Mouse (Mus musculus): ENCODE measurements around the gene Olfr1364. TPM values are rescaled to one million over a fixed set of nuclear protein-coding genes. Genes with fewer than 3 reads are reported as not detected.

Olfr1364 gene
- polyA plus RNA-seq (2015; fragmentation: Nextera tagmentation; extraction: Ambion mirVana): not detected in 2 replicates

DNA sequence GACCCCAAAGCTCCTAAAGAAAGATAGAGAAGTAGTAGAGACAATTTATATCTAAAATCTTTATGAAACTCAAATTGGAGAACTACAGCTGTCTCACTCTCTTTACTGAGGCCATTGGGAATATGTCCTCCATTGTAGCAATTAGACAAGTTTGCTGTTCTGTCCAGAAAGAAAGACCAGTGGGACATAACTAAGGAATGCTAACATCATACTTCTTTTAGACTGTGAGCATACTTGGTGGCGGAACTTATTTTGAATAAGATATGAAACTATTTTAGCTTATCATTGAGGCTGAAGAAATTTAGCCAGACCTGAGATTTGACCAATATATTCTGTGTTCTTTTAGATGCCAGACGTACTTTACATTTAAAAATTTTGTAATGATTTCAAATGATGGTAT lies at the start of gene Olfr1364:
TSS of gene Olfr1364 (minus strand) at position 101 of the 400 bp plus-strand sequence.
- no peak for DNase-seq (ENCODE audit: low spot score)

DNA sequence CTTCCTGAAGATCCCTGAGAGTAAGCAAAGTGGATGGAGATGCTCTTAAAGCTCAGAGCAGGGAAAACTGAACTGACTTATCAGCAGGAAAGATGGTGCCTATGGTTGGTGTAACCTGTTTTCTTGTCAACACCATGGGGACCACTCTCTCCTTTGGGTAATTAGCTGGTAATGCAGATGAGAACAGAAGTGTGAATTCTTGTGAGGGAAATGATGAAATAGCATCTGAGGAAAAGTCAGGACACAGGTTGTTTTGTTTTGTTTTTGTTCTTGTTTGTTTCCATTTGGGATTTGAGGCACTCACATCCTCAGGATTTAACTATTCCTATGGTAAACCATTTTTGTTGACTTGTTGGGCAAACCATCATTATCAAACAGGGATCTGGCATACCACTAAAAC lies 32.4 kb upstream of the Olfr1364 start, which contains the start of gene Olfr1362:
TSS of gene Olfr1362 (minus strand) at position 101 of the 400 bp plus-strand sequence.
- no peak for DNase-seq (ENCODE audit: low spot score)

DNA sequence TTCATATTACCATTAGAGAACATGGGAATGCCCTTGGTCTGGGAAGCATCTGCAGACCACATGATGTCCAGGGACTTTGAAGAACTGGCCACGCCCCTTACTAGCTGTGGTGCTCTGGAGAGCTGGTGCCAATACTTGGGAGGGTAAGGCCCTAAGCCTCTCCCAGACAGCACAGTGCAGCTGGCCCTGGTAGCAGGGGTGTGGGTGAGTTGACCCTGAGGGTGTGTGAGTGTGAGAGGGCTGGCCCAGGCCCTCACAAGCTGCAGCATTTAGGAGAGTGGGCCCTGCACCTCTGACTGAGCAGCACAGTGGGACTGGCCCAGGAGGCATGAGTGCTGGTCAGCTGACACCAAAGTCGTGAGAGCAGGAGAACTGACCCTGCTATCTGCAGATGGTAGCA lies 10.1 kb upstream of the Olfr1364 start:
- DNase-seq (ENCODE audit: low spot score): no peak

DNA sequence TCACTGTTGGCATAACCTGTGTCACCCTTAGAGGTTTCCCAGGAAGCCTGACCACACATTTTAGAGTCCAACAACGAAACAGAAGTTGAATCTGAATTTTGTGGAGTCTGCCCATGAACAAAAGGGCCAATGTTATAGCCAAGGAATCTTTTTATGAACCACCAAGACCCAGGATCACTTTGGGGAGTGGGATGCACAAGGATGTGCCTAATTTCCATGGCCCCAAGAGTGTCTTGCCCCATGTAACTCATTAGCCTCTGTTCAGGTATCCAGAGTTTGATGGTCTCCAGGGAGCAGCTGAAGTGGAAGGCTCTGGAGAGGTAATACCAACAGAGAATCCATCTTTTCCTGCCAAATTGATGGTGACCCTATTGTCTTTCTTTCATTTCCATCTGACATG lies 21.8 kb downstream of the Olfr1364 start, which contains the start of gene Olfr1535:
TSS of gene Olfr1535 (minus strand) at position 101 of the 400 bp plus-strand sequence.
- no peak for DNase-seq (ENCODE audit: low spot score)

DNA sequence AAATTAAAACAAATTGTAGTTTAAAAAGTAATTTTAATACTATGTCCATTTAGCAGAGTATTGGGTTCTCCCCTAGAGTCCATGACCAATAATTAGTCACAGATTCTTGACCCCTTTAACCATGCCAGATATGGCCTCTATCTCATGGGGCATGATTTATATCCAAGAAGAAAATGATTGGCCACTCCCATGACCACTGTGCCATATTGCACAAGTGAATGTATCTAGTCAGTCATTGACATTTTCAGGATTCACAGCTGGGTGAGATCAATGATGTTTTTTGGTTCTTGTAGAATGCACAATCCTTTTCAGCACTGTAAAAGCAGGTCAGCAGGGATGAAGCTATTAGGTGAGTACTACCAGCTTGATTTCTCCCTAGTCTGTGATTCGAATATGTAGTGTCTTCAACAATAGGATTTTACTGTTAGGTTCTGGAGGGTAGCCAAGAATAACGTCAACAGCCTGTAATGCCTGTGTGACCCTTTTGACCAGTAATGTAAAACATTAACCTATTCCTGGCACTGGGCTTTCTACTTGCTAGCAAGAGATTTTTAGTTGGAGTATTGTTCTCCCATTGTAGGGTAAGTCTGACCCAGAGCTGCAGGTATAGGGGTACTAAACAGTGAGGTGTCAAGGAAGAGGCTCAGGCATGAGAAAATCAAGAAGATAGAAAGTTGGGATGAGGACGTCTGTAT lies 31.0 kb downstream of the Olfr1364 start:
- DNase-seq (ENCODE audit: low spot score): no peak

DNA sequence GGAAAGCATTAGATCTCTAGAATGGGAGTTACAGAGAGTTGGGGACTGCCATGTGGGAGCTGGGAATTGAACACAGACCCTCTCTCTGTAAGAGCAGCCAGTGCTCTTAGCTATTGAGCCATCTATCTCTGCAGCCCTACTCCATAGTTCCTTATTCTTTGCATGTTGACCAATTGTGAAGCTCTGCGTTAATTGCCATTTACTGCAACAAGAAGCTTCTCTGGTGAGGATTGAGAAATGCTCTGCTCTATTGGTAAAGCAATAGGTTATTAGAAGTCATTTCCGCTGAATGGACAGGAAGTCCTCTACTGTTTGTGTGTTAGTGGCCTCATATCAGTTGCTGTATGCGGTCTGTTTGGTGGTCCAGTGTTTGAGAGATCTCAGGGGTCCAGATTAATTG lies 32.1 kb downstream of the Olfr1364 start:
- DNase-seq (ENCODE audit: low spot score): no peak

DNA sequence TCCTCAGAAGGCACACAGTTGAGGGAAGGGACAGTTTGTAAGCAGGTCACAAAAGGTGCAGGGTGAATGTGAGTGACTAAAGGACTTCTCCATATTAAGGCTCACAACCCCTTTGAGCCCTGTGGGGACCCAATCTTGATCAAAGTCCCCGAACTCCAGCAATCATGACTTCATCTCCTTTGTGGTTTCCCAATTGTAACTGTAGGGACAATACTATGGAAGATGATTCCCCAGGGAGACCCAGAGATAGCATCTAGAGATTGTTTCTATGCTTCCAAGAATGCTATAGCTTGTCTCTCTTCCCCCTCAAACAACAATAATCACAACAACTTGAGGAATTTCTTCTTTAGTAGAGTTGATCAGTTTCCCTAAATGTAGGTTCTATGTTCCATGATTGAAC lies 38.9 kb downstream of the Olfr1364 start, which contains the start of gene Olfr1366:
TSS of gene Olfr1366 (minus strand) at position 101 of the 400 bp plus-strand sequence.
- no peak for DNase-seq (ENCODE audit: low spot score)

DNA sequence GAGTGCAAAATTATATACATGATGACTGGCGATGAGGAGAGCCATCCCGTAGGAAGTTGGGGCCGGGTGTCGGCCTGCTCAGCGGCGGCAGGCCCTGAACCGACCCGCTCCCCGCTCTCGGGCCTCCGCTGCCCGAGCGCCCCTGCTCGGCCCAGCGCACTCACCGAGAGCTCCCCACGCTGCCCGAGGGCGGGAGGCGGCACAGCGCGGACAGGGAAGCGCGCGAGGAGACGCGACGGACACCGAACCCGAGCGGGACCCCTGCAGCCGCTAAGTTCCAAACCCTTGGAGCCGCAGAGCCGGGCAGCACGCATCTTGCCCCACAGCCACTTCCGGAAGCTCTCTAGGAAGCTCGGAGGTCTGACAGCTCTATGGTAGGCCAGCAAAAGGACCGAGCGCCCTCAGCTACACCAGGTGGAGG lies 50.8 kb downstream of the Olfr1364 start, which contains the start of gene Zkscan8:
TSS of gene Zkscan8 (minus strand) at position 340 of the 421 bp plus-strand sequence.
- peak; percentile 88 for DNase-seq (ENCODE audit: low spot score)

DNA sequence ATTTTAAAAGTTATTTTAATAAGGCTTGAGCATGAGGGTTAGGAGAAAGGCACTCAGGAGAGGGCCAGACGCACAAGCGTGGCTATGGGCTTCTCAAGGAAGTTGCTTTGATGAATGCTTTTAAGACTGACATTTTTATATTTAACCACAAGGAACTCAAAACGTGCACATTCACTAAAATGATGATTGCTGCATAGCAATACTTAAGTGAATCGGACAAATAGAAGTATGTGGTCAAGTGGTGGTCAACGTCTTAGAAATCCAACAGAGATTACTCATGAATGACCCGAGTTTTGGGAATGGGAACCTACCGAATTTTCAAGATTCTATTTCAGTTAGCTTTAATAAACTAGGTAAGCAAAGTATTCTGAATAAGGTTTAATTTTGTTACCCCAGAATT lies 51.4 kb downstream of the Olfr1364 start:
- DNase-seq (ENCODE audit: low spot score): no peak

Other genes with a start within 250 kb of the Olfr1364 start
- gene Olfr1367, start 234.8 kb downstream of the Olfr1364 start, polyA plus RNA-seq (2015; fragmentation: Nextera tagmentation; extraction: Ambion mirVana): not detected in 2 replicates
- 10.4 and 11.3 TPM in 2 replicates for gene Zscan12, start 218.9 kb downstream of the Olfr1364 start, polyA plus RNA-seq (2015; fragmentation: Nextera tagmentation; extraction: Ambion mirVana)
- 49.1 and 58.1 TPM in 2 replicates for gene Zkscan3, start 179.0 kb downstream of the Olfr1364 start, polyA plus RNA-seq (2015; fragmentation: Nextera tagmentation; extraction: Ambion mirVana)
- gene Pgbd1, start 140.7 kb downstream of the Olfr1364 start, polyA plus RNA-seq (2015; fragmentation: Nextera tagmentation; extraction: Ambion mirVana): 1.4 and 1.5 TPM in 2 replicates
- 18.1 and 23.6 TPM in 2 replicates for gene Zscan26, start 128.0 kb downstream of the Olfr1364 start, polyA plus RNA-seq (2015; fragmentation: Nextera tagmentation; extraction: Ambion mirVana)
- gene Nkapl, start 113.2 kb downstream of the Olfr1364 start, polyA plus RNA-seq (2015; fragmentation: Nextera tagmentation; extraction: Ambion mirVana): 0.82 and 1.3 TPM in 2 replicates
- 1.1 and 1.2 TPM in 2 replicates for gene Zkscan4, start 102.9 kb downstream of the Olfr1364 start, polyA plus RNA-seq (2015; fragmentation: Nextera tagmentation; extraction: Ambion mirVana)
- not detected in 2 replicates for gene Gm10065, start 102.3 kb downstream of the Olfr1364 start, polyA plus RNA-seq (2015; fragmentation: Nextera tagmentation; extraction: Ambion mirVana)
- gene AK157302, start 86.5 kb downstream of the Olfr1364 start, polyA plus RNA-seq (2015; fragmentation: Nextera tagmentation; extraction: Ambion mirVana): 0.22 TPM in 2 replicates
- 4.9 and 9.3 TPM in 2 replicates for gene Gm11273, start 80.3 kb downstream of the Olfr1364 start, polyA plus RNA-seq (2015; fragmentation: Nextera tagmentation; extraction: Ambion mirVana)
- 3.2 and 4.4 TPM in 2 replicates for gene Zkscan8, start 50.6 kb downstream of the Olfr1364 start, polyA plus RNA-seq (2015; fragmentation: Nextera tagmentation; extraction: Ambion mirVana)
- 0.04 TPM in 1 of 2 replicates, not detected in the other for gene Olfr1366, start 39.0 kb downstream of the Olfr1364 start, polyA plus RNA-seq (2015; fragmentation: Nextera tagmentation; extraction: Ambion mirVana)
- gene Olfr1535, start 21.9 kb downstream of the Olfr1364 start, polyA plus RNA-seq (2015; fragmentation: Nextera tagmentation; extraction: Ambion mirVana): not detected in 2 replicates
- not detected in 2 replicates for gene Olfr1362, start 32.3 kb upstream of the Olfr1364 start, polyA plus RNA-seq (2015; fragmentation: Nextera tagmentation; extraction: Ambion mirVana)
- gene Olfr11, start 60.8 kb upstream of the Olfr1364 start, polyA plus RNA-seq (2015; fragmentation: Nextera tagmentation; extraction: Ambion mirVana): not detected in 2 replicates
- not detected in 2 replicates for gene Olfr1361, start 81.6 kb upstream of the Olfr1364 start, polyA plus RNA-seq (2015; fragmentation: Nextera tagmentation; extraction: Ambion mirVana)
- not detected in 2 replicates for gene Olfr1360, start 95.6 kb upstream of the Olfr1364 start, polyA plus RNA-seq (2015; fragmentation: Nextera tagmentation; extraction: Ambion mirVana)
- gene Olfr1359, start 116.4 kb upstream of the Olfr1364 start, polyA plus RNA-seq (2015; fragmentation: Nextera tagmentation; extraction: Ambion mirVana): not detected in 2 replicates
- gene Hist1h2bl, start 134.4 kb upstream of the Olfr1364 start, polyA plus RNA-seq (2015; fragmentation: Nextera tagmentation; extraction: Ambion mirVana): 8.9 and 16.3 TPM in 2 replicates
- gene Hist1h2ai, start 134.7 kb upstream of the Olfr1364 start, polyA plus RNA-seq (2015; fragmentation: Nextera tagmentation; extraction: Ambion mirVana): 110 and 183 TPM in 2 replicates
- gene Hist1h3h, start 135.9 kb upstream of the Olfr1364 start, polyA plus RNA-seq (2015; fragmentation: Nextera tagmentation; extraction: Ambion mirVana): 43.7 and 67.6 TPM in 2 replicates
- gene Hist1h2bm, start 140.3 kb upstream of the Olfr1364 start, polyA plus RNA-seq (2015; fragmentation: Nextera tagmentation; extraction: Ambion mirVana): 22.0 and 29.1 TPM in 2 replicates
- gene Hist1h4j, start 153.3 kb upstream of the Olfr1364 start, polyA plus RNA-seq (2015; fragmentation: Nextera tagmentation; extraction: Ambion mirVana): 1.0 and 1.8 TPM in 2 replicates
- 16.8 and 24.8 TPM in 2 replicates for gene Hist1h4k, start 168.7 kb upstream of the Olfr1364 start, polyA plus RNA-seq (2015; fragmentation: Nextera tagmentation; extraction: Ambion mirVana)
- 162 and 249 TPM in 2 replicates for gene Hist1h2ak, start 172.1 kb upstream of the Olfr1364 start, polyA plus RNA-seq (2015; fragmentation: Nextera tagmentation; extraction: Ambion mirVana)
- gene Hist1h2bn, start 172.4 kb upstream of the Olfr1364 start, polyA plus RNA-seq (2015; fragmentation: Nextera tagmentation; extraction: Ambion mirVana): 22.7 and 35.8 TPM in 2 replicates
- gene Hist1h1b, start 198.9 kb upstream of the Olfr1364 start, polyA plus RNA-seq (2015; fragmentation: Nextera tagmentation; extraction: Ambion mirVana): 71.7 and 80.7 TPM in 2 replicates
- 392 and 414 TPM in 2 replicates for gene Hist1h3i, start 201.6 kb upstream of the Olfr1364 start, polyA plus RNA-seq (2015; fragmentation: Nextera tagmentation; extraction: Ambion mirVana)
- gene Hist1h2an, start 205.5 kb upstream of the Olfr1364 start, polyA plus RNA-seq (2015; fragmentation: Nextera tagmentation; extraction: Ambion mirVana): 32.4 and 51.2 TPM in 2 replicates
- gene Hist1h2bp, start 205.7 kb upstream of the Olfr1364 start, polyA plus RNA-seq (2015; fragmentation: Nextera tagmentation; extraction: Ambion mirVana): 3.4 and 3.5 TPM in 2 replicates
- 63.1 and 89.0 TPM in 2 replicates for gene Hist1h2bq, start 228.4 kb upstream of the Olfr1364 start, polyA plus RNA-seq (2015; fragmentation: Nextera tagmentation; extraction: Ambion mirVana)
- 2.0 TPM in 1 of 2 replicates, not detected in the other for gene Hist1h2ao, start 228.7 kb upstream of the Olfr1364 start, polyA plus RNA-seq (2015; fragmentation: Nextera tagmentation; extraction: Ambion mirVana)
- 1.0 TPM in 1 of 2 replicates, not detected in the other for gene Hist1h4m, start 230.0 kb upstream of the Olfr1364 start, polyA plus RNA-seq (2015; fragmentation: Nextera tagmentation; extraction: Ambion mirVana)